Mouse (Mus musculus): ENCODE data around the gene Ssxa1. TPM values are rescaled to one million over a fixed set of nuclear protein-coding genes. Genes with fewer than 3 reads are reported as not detected.

Gene Ssxa1
- not detected in 2 replicates for total RNA-seq (2017)

GRCm38 (mm10) chrX:21115520-21115919 is at the start of gene Ssxa1:
Ssxa1 (plus strand) TSS chrX:21115820.
- ATAC-seq (ENCODE audit: extremely low read depth, insufficient number of reproducible peaks, low FRiP score, poor library complexity, severe bottlenecking): no peak

DNA sequence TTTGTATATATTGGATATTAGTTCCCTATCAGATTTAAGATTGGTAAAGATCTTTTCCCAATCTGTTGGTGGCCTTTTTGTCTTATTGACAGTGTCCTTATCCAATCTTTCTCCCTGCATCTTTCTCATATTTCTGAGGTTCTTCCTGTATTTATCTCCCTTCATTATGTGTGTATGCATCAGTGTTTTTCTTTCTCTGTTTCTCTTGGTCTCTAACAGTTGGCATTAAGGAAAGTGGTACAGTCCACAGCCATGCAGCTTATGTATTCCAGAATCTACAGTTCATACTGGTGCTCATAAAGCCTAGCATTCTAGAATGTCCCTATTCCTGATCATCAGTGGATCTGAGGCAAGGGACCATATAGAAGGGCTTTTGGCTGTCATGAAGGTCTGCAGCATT is 47.5 kb upstream of the Ssxa1 start, which contains the start of gene Spaca5:
Gene Spaca5, plus strand, starts transcription at position 301 of the 400 bp plus-strand sequence.
- no peak for ATAC-seq (ENCODE audit: extremely low read depth, insufficient number of reproducible peaks, low FRiP score, poor library complexity, severe bottlenecking)

GRCm38 (mm10) chrX:21088645-21088982 is 27.0 kb upstream of the Ssxa1 start:
- ATAC-seq (ENCODE audit: extremely low read depth, insufficient number of reproducible peaks, low FRiP score, poor library complexity, severe bottlenecking): no peak

DNA sequence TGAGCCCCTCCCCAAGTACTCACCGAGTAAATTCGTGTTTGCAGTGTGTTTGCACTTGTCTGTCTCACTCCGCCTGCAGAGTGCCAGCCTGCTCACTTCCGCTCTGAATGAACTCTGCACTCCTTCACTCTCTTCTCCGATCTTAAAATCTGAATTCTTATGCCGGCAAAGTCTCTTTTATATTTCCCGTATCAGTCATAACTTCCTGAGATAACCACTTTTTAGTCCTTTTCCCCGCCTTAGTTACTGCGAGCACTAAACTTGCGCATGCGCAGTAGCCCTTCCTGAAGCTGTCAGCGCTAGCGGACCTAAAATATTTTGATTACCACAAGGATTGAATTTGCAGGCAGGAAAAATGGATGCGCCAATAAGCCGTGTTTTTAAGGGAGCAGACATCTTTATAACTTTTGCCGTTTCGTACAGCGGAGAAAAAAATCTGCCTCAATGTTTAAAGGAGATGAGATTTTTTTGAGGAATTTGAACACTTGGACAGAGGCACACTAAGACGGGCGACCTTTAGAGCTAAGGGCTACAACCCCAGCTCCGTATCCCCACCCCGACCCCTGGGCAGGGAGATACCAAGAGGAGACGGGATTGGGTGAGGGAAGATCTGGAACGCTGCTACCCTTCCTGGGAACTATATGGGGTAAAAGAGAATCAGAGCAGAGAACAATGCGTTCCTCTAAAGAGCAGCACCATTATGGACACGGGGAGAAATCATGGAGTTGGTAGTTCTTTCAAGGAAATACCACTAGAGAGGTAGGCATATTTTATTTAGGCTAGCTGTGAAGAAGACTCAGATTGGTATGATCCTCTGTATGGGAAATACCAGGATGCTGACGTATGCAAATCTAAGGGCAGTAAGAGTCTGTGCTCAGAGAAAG is 26.4 kb upstream of the Ssxa1 start, which contains the start of gene Zfp300:
Gene Zfp300, minus strand, starts transcription at position 545 of the 884 bp plus-strand sequence.
- ATAC-seq (ENCODE audit: extremely low read depth, insufficient number of reproducible peaks, low FRiP score, poor library complexity, severe bottlenecking): no peak

DNA sequence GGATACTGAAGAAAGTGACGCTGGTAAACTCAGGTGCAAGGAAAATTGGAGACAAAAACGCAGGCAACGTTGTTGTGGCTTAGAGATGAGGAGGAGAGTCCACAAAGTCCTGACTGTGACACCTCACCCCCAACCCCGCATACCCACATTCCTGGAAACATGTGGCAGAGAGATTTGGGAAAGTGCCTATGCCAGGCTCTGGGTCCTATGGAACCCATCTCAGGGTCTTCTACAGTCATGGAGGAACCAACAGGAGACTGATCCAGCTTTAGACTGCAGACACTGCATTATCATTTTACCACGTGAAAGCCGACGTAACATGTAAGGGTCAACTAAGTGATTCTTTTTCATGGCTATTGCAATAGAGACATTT is 25.8 kb upstream of the Ssxa1 start:
- no peak for ATAC-seq (ENCODE audit: extremely low read depth, insufficient number of reproducible peaks, low FRiP score, poor library complexity, severe bottlenecking)

- ATAC-seq (ENCODE audit: extremely low read depth, insufficient number of reproducible peaks, low FRiP score, poor library complexity, severe bottlenecking): peak; percentile 67; the same call in 1 of the 2 replicates
These were observed 31.1 kb downstream of the Ssxa1 start for GRCm38 (mm10) chrX:21146675-21147074.

Other genes starting within 250 kb of the Ssxa1 start
- not detected in 2 replicates for gene Timp1, start 245.7 kb upstream of the Ssxa1 start, total RNA-seq (2017)
- 0.61 and 0.93 TPM in 2 replicates for gene Syn1, start 194.8 kb upstream of the Ssxa1 start, total RNA-seq (2017)
- 64.4 and 66.2 TPM in 2 replicates for gene Cfp, start 184.3 kb upstream of the Ssxa1 start, total RNA-seq (2017)
- 6.1 and 8.1 TPM in 2 replicates for gene Elk1, start 165.2 kb upstream of the Ssxa1 start, total RNA-seq (2017)
- 22.8 and 24.4 TPM in 2 replicates for gene Uxt, start 153.8 kb upstream of the Ssxa1 start, total RNA-seq (2017)
- 31.9 and 36.0 TPM in 2 replicates for gene Zfp182, start 53.5 kb upstream of the Ssxa1 start, total RNA-seq (2017)
- gene Spaca5, start 47.4 kb upstream of the Ssxa1 start, total RNA-seq (2017): not detected in 2 replicates
- 1.1 and 2.0 TPM in 2 replicates for gene Zfp300, start 26.3 kb upstream of the Ssxa1 start, total RNA-seq (2017)
- not detected in 2 replicates for gene Gm21876, start 59.8 kb downstream of the Ssxa1 start, total RNA-seq (2017)